Mouse (Mus musculus) stomach, postnatal 0 days (tissue): ENCODE data around the gene Hist1h1d.

ENCODE experiments used
- CTCF ChIP-seq: IDR thresholded peaks from 2 replicates; pipeline ENCODE4 v1.5.1; 2016; ENCODE audit warnings: antibody characterized with exemption, low read depth, mild to moderate bottlenecking, moderate library complexity
- EP300 ChIP-seq: optimal IDR thresholded peaks from 2 replicates; pipeline ENCODE3; 2016; ENCODE audit warnings: antibody characterized with exemption

GRCm38 (mm10) chr13:23582219-23583056, 29.4 kb downstream of the Hist1h1d start:
- TF ChIP-seq CTCF (no peak), EP300 (no peak)
